ENCODE assay signal across 22 mouse cellular contexts in the genomic region with DNA sequence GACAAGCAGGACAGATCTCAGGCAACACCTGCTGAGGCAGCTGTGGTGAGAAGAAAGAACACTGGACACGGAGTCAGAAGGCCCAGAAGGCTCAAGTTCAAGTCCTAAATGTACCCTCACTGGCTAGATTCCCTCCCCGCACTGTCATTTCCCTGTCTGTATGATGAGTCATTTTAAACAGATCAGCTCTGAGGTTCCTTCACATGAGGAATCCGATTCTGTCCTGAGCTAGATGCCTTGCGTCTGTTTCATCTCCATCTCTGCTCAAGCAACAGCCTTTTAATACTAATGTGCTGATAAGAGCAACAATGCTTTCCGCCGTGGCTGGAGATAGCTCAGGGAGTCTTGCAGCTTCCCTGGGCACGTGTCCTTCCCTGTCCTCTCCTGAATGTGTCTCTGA. TPM values are rescaled to one million over a fixed set of nuclear protein-coding genes. Genes with fewer than 3 reads are reported as not detected.
DNase-seq lines count a peak whose midpoint lies in the region; ATAC-seq and TF ChIP-seq lines count a peak whose summit lies in the region.
"Had no signal": no experiment of that assay in that cellular context is flagged by ENCODE, and none has a peak within 500 bp of the region (broad histone marks: within the 10 kb centered on the region; RNA-seq: fewer than 3 reads in every experiment).

No protein-coding gene starts in this region.

- no peak for TF ChIP-seq CTCF in cortical plate, adult 2 months (IDR thresholded peaks at IDR 0.05; ENCODE audit: extremely low read depth, insufficient read depth, low read length)

- TF ChIP-seq POLR2A in cortical plate, adult 2 months (IDR thresholded peaks at IDR 0.05; ENCODE audit: extremely low read depth, insufficient read depth, low read length): peak; percentile 31; the same call in 1 of the 2 replicates

- H3K27me3 ChIP-seq in hindbrain, embryonic 12.5 days: no peaks in the 10 kb centered on the region
- no peaks in the 10 kb centered on the region for H3K27me3 ChIP-seq in hindbrain, embryonic 11.5 days (ENCODE audit: control insufficient read depth, insufficient read depth, low read length)
- H3K27me3 ChIP-seq: embryonic facial prominence, embryonic 12.5 days; liver, embryonic 13.5 days had no signal

- H3K9me3 ChIP-seq in hindbrain, embryonic 12.5 days (replicated peaks): no peaks in the 10 kb centered on the region
- H3K9me3 ChIP-seq in hindbrain, embryonic 11.5 days (ENCODE audit: control insufficient read depth, low read length): no peaks in the 10 kb centered on the region
- H3K9me3 ChIP-seq: embryonic facial prominence, embryonic 12.5 days; limb, embryonic 12.5 days; liver, embryonic 13.5 days; megakaryocyte, embryonic 14.5 days had no signal

- DNase-seq in cerebellum, adult 9-11 months: peak; percentile 22
- DNase-seq in cerebellum, adult 9-10 months: no peak
- no peak for DNase-seq in hindbrain, embryonic 11.5 days (ENCODE audit: low spot score)
- peak; percentile 16 for DNase-seq in 3T3-L1 (ENCODE audit: low read depth, low spot score)
- DNase-seq: B cell, adult 2 months; cerebellum, adult 11 months; gastrocnemius, postnatal 36 days; liver, embryonic 13.5 days; lung, postnatal 10 days; thymus, postnatal 36 days had no signal

- WGBS in hindbrain, embryonic 12.5 days: 76% methylated on average over 7 of the region's 7 CpGs
- 77% methylated on average over 7 of the region's 7 CpGs for WGBS in hindbrain, embryonic 11.5 days

- H3K4me2 ChIP-seq in hindbrain, embryonic 12.5 days (replicated peaks): no peak overlapping the region
- no peak overlapping the region for H3K4me2 ChIP-seq in hindbrain, embryonic 11.5 days (replicated peaks; ENCODE audit: low read depth, low read length)
- H3K4me2 ChIP-seq: embryonic facial prominence, embryonic 12.5 days; heart, embryonic 11.5 days; limb, embryonic 12.5 days; liver, embryonic 13.5 days had no signal

- ATAC-seq in hindbrain, embryonic 12.5 days (ENCODE audit: low FRiP score): no peak
- ATAC-seq in hindbrain, embryonic 11.5 days (ENCODE audit: low FRiP score): no peak
- no peak for ATAC-seq in monocyte, adult 5-6 weeks (replicated peaks; ENCODE audit: insufficient number of reproducible peaks, low FRiP score, low TSS enrichment, poor library complexity, severe bottlenecking)
- ATAC-seq in inflammation-experienced regulatory T-cells, adult 6 months: no peak
- ATAC-seq: intestine, postnatal 0 days had no signal

- no peak overlapping the region for H3K4me3 ChIP-seq in hindbrain, embryonic 12.5 days
- no peak overlapping the region for H3K4me3 ChIP-seq in hindbrain, embryonic 11.5 days (ENCODE audit: low read depth, low read length)
- H3K4me3 ChIP-seq in cortical plate, adult 2 months (ENCODE audit: insufficient read depth, low read length): no peak overlapping the region
- H3K4me3 ChIP-seq: embryonic facial prominence, embryonic 12.5 days; limb, embryonic 12.5 days; liver, embryonic 13.5 days; megakaryocyte, embryonic 14.5 days had no signal

- H3K27ac ChIP-seq in hindbrain, embryonic 12.5 days: 0 out of 2 replicates have a peak overlapping the region, but pooled peaks have one; percentile 17
- H3K27ac ChIP-seq in hindbrain, embryonic 11.5 days (ENCODE audit: low read depth, low read length): no peak overlapping the region
- H3K27ac ChIP-seq in cortical plate, adult 2 months (ENCODE audit: insufficient read depth, low read length): no peak overlapping the region
- H3K27ac ChIP-seq: embryonic facial prominence, embryonic 12.5 days; kidney, postnatal 0 days; limb, embryonic 12.5 days; liver, embryonic 13.5 days had no signal

- peaks cover 8% of the 10 kb centered on the region; the same call in 1 of the 2 replicates for H3K36me3 ChIP-seq in hindbrain, embryonic 12.5 days
- no peaks in the 10 kb centered on the region for H3K36me3 ChIP-seq in hindbrain, embryonic 11.5 days (ENCODE audit: control insufficient read depth, insufficient read depth, low read length)
- H3K36me3 ChIP-seq: embryonic facial prominence, embryonic 12.5 days; limb, embryonic 12.5 days; liver, embryonic 13.5 days had no signal

- H3K9ac ChIP-seq in hindbrain, embryonic 12.5 days: no peak overlapping the region
- no peak overlapping the region for H3K9ac ChIP-seq in hindbrain, embryonic 11.5 days (ENCODE audit: low read depth, low read length)
- H3K9ac ChIP-seq: embryonic facial prominence, embryonic 12.5 days; limb, embryonic 12.5 days; liver, embryonic 13.5 days had no signal

- peaks cover 36% of the 10 kb centered on the region for H3K4me1 ChIP-seq in hindbrain, embryonic 12.5 days
- H3K4me1 ChIP-seq in hindbrain, embryonic 11.5 days (replicated peaks; ENCODE audit: control insufficient read depth, insufficient read depth, low read length): peaks cover 9% of the 10 kb centered on the region
- H3K4me1 ChIP-seq in cortical plate, adult 2 months (ENCODE audit: control insufficient read depth, insufficient read depth, low read length): peaks cover 15% of the 10 kb centered on the region
- H3K4me1 ChIP-seq: liver, embryonic 13.5 days had no signal

RNA-seq across cellular contexts. Expression of a gene that starts 22.7 kb away (rescaled TPM):
- polyA plus RNA-seq in hindbrain, embryonic 12.5 days (2016; fragmentation: Nextera tagmentation; extraction: Ambion mirVana): 83.8 and 88.4 TPM in 2 replicates
- 45.9 and 68.9 TPM in 2 replicates for polyA plus RNA-seq in hindbrain, embryonic 11.5 days (2014; fragmentation: Nextera tagmentation; extraction: Ambion mirVana)
- 51.9 and 55.8 TPM in 2 replicates for polyA plus RNA-seq in cortical plate, adult 2 months (2012; rRNA removed)
- not detected in 3 replicates for total RNA-seq in monocyte, adult 5-6 weeks (2017)
- polyA plus RNA-seq in inflammation-experienced regulatory T-cells, adult 6 months (2017; shearing (Covaris generic)): not detected
- total RNA-seq: common myeloid progenitor, adult 5-6 weeks; gastrocnemius, postnatal 36 days had no signal
- polyA plus RNA-seq: testis, adult 2 months had no signal

RNA-seq across cellular contexts. Expression of a gene that starts 59.7 kb away (rescaled TPM):
- 1.5 and 1.8 TPM in 2 replicates for polyA plus RNA-seq in hindbrain, embryonic 12.5 days (2016; fragmentation: Nextera tagmentation; extraction: Ambion mirVana)
- polyA plus RNA-seq in hindbrain, embryonic 11.5 days (2014; fragmentation: Nextera tagmentation; extraction: Ambion mirVana): 1.3 TPM in 2 replicates
- 5.4 and 5.8 TPM in 2 replicates for polyA plus RNA-seq in cortical plate, adult 2 months (2012; rRNA removed)
- 7.1 to 12.8 TPM (median 10.7 TPM) in 3 replicates for total RNA-seq in monocyte, adult 5-6 weeks (2017)
- polyA plus RNA-seq in inflammation-experienced regulatory T-cells, adult 6 months (2017; shearing (Covaris generic)): 1 to 10 TPM; 3.9 to 6.3 (median 6.0) TPM

Comparison
In these comparisons a context has a peak if more than half of its experiments do, and no peak if none do; other contexts are left out.
1. DNase-seq: peak in cerebellum, adult 9-11 months (single experiment) and 3T3-L1 (single experiment); none in cerebellum, adult 9-10 months (single experiment) and hindbrain, embryonic 11.5 days (single experiment).
2. RNA of a gene that starts 22.7 kb away (polyA plus RNA-seq): 83.8 to 88.4 TPM in hindbrain, embryonic 12.5 days, 45.9 to 68.9 TPM in hindbrain, embryonic 11.5 days and 51.9 to 55.8 TPM in cortical plate, adult 2 months; not detected in inflammation-experienced regulatory T-cells, adult 6 months; every median in the first group is over 10 times any median in the second.